Mouse (Mus musculus): ENCODE measurements around the gene Ccdc157.

Ccdc157 gene

GRCm38 (mm10) chr11:4098120-4098519 lies 62.0 kb downstream of the Ccdc157 start:
- DNase-seq, result no peak

- peak; percentile 61 for DNase-seq
These were observed 62.9 kb downstream of the Ccdc157 start for GRCm38 (mm10) chr11:4097091-4097621.

GRCm38 (mm10) chr11:4096054-4096984 lies 63.8 kb downstream of the Ccdc157 start:
- peak; percentile 99 for DNase-seq

GRCm38 (mm10) chr11:4095171-4096053 lies 64.7 kb downstream of the Ccdc157 start, which contains the start of gene Mtfp1:
Gene Mtfp1 (minus strand): TSS chr11:4095445.
- peak; percentile 79 for DNase-seq

GRCm38 (mm10) chr11:4094378-4095170 lies 65.5 kb downstream of the Ccdc157 start:
- DNase-seq, result peak; percentile 74

GRCm38 (mm10) chr11:4093459-4094377 lies 66.4 kb downstream of the Ccdc157 start:
- no peak for DNase-seq

Data from cerebellum, adult 9-10 months (tissue).